Mouse (Mus musculus): ENCODE measurements around the gene Abl2.

GRCm38 (mm10) chr1:156640577-156640976 is 82.0 kb downstream of the Abl2 start:
- TF ChIP-seq ZNF384 (IDR thresholded peaks at IDR 0.05; ENCODE audit: low read depth, low read length) (no peak), CHD2 (IDR thresholded peaks at IDR 0.05; ENCODE audit: low read depth, low read length) (no peak), MAFK (IDR thresholded peaks at IDR 0.05; ENCODE audit: insufficient read depth, low read depth, low read length) (no peak)
